Mouse (Mus musculus) olfactory bulb, adult 2 months (tissue): ENCODE results near the gene Nynrin.
A peak's percentile ranks its signal among the peaks of the same experiment; 100 is the strongest.

ENCODE experiments used
- CTCF ChIP-seq: fragments of 200-500 bp; IDR thresholded peaks from 2 replicates; pipeline ENCODE4 v1.5.1; 2012; ENCODE audit warnings: low read depth, mild to moderate bottlenecking, low read length, moderate library complexity; ENCODE audit not compliant: insufficient read depth
- POLR2A ChIP-seq: fragments of 200-500 bp; IDR thresholded peaks from 2 replicates; pipeline ENCODE4 v1.6.1; 2012; ENCODE audit warnings: mild to moderate bottlenecking, low read depth, low read length, moderate library complexity; ENCODE audit not compliant: insufficient read depth

GRCm38 (mm10) chr14:55873714-55874683, 20.2 kb downstream of the Nynrin start:
- peak; percentile 92 for TF ChIP-seq CTCF
- TF ChIP-seq POLR2A: no peak
